In the genomic region with DNA sequence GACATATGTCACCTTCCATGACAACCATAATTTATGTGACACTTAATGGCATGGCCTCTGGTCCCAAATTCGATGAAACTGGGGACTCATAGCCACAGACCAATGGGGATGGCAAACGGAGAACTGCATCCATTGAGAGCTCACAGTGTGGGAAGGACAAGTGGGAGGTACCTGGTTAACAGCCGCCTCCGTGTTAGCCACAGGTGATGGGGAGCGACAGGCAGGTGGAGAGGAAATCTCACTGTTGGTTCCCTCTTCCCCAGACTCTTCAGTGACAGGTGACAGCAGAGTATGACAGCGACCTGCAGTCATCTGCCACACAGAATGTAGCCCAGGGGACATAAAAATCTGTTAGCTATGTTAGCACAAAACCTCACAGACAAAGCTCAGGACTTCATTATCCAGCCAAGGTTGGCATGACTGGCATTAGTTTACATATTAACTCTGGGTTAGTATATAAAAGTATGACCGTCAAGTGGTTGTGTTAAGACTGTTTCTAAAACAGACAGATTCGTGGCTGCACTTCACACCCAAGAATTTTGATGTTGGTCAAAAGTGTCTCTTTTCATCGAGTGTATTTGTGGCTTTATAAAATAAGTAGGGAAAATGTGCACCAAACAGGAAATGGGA, we compare ENCODE assay signal across 16 mouse cellular contexts.
DNase-seq lines count a peak whose midpoint lies in the region; ATAC-seq and TF ChIP-seq lines count a peak whose summit lies in the region.
"Had no signal": no experiment of that assay in that cellular context is flagged by ENCODE, and none has a peak within 500 bp of the region (broad histone marks: within the 10 kb centered on the region; RNA-seq: fewer than 3 reads in every experiment).

No protein-coding gene starts in this region.

- H3K4me1 ChIP-seq in hindbrain, embryonic 13.5 days (replicated peaks) = peaks cover 19% of the 10 kb centered on the region
- H3K4me1 ChIP-seq in hindbrain, embryonic 10.5 days (replicated peaks) = peaks cover 9% of the 10 kb centered on the region; the same call in 1 of the 2 replicates
- H3K4me1 ChIP-seq in kidney, postnatal 0 days (replicated peaks; ENCODE audit: insufficient read depth, low read length) = no peaks in the 10 kb centered on the region
- H3K4me1 ChIP-seq in forebrain, embryonic 15.5 days = peaks cover 9% of the 10 kb centered on the region; the same call in 1 of the 2 replicates
- H3K4me1 ChIP-seq: forebrain, embryonic 12.5 days had no signal

- TF ChIP-seq CTCF in left cerebral cortex, adult 2 months (IDR thresholded peaks at IDR 0.05) = no peak
- TF ChIP-seq CTCF in kidney, postnatal 0 days (IDR thresholded peaks at IDR 0.05; ENCODE audit: low read depth) = no peak

- no peak overlapping the region for H3K4me3 ChIP-seq in hindbrain, embryonic 13.5 days
- no peak overlapping the region for H3K4me3 ChIP-seq in hindbrain, embryonic 10.5 days
- H3K4me3 ChIP-seq in left cerebral cortex, adult 2 months = peak overlapping the region; percentile 55
- H3K4me3 ChIP-seq in kidney, postnatal 0 days (replicated peaks; ENCODE audit: low read depth, low read length) = no peak overlapping the region
- no peak overlapping the region for H3K4me3 ChIP-seq in macrophage (ENCODE audit: inconsistent target)
- no peak overlapping the region for H3K4me3 ChIP-seq in forebrain, embryonic 15.5 days
- H3K4me3 ChIP-seq: forebrain, embryonic 12.5 days; heart, embryonic 15.5 days had no signal

- 79% methylated on average over 9 of the region's 9 CpGs for WGBS in hindbrain, embryonic 13.5 days
- 82% methylated on average over 9 of the region's 9 CpGs for WGBS in hindbrain, embryonic 10.5 days
- 59% methylated on average over 9 of the region's 9 CpGs for WGBS in kidney, postnatal 0 days
- WGBS in macrophage (ENCODE audit: missing documents) = 87% methylated on average over 9 of the region's 9 CpGs
- WGBS in forebrain, embryonic 15.5 days = 87% methylated on average over 9 of the region's 9 CpGs

- H3K4me2 ChIP-seq in hindbrain, embryonic 13.5 days = peak overlapping the region; percentile 4; the same call in 1 of the 2 replicates
- H3K4me2 ChIP-seq in kidney, postnatal 0 days (ENCODE audit: low read length) = peak overlapping the region; percentile 8; the same call in 1 of the 2 replicates
- H3K4me2 ChIP-seq in forebrain, embryonic 15.5 days (replicated peaks) = no peak overlapping the region
- H3K4me2 ChIP-seq: forebrain, embryonic 12.5 days; heart, embryonic 15.5 days had no signal

- no peak for ATAC-seq in hindbrain, embryonic 13.5 days (ENCODE audit: low FRiP score)
- ATAC-seq in kidney, postnatal 0 days (replicated peaks; ENCODE audit: low FRiP score, low read depth) = no peak
- ATAC-seq in forebrain, embryonic 15.5 days (replicated peaks) = no peak
- ATAC-seq: activated CD4-positive, CD25-positive, alpha-beta regulatory T cell, adult 4 months; intestine, embryonic 16.5 days; Patski had no signal

- no peaks in the 10 kb centered on the region for H3K27me3 ChIP-seq in hindbrain, embryonic 13.5 days
- H3K27me3 ChIP-seq in hindbrain, embryonic 10.5 days (ENCODE audit: insufficient read depth, poor library complexity, severe bottlenecking) = no peaks in the 10 kb centered on the region
- H3K27me3 ChIP-seq in kidney, postnatal 0 days (ENCODE audit: insufficient read depth, low read length) = no peaks in the 10 kb centered on the region
- no peaks in the 10 kb centered on the region for H3K27me3 ChIP-seq in forebrain, embryonic 15.5 days
- H3K27me3 ChIP-seq: forebrain, embryonic 12.5 days; heart, embryonic 15.5 days; Patski had no signal

- peaks cover 35% of the 10 kb centered on the region for H3K79me2 ChIP-seq in macrophage (ENCODE audit: inconsistent target)

- intact Hi-C loops in left cerebral cortex, adult 2 months (cut with DNase I) = no loop called here
- intact Hi-C loops in left cerebral cortex, postnatal 25 days (cut with DNase I) = no loop called here

- peaks cover 7% of the 10 kb centered on the region; the same call in 1 of the 2 replicates for H3K36me3 ChIP-seq in hindbrain, embryonic 13.5 days
- no peaks in the 10 kb centered on the region for H3K36me3 ChIP-seq in hindbrain, embryonic 10.5 days
- H3K36me3 ChIP-seq in kidney, postnatal 0 days (ENCODE audit: insufficient read depth, low read length) = no peaks in the 10 kb centered on the region
- no peaks in the 10 kb centered on the region for H3K36me3 ChIP-seq in macrophage (ENCODE audit: inconsistent target)
- H3K36me3 ChIP-seq in forebrain, embryonic 15.5 days = no peaks in the 10 kb centered on the region
- H3K36me3 ChIP-seq: forebrain, embryonic 12.5 days had no signal

- no peak overlapping the region for H3K27ac ChIP-seq in hindbrain, embryonic 13.5 days
- H3K27ac ChIP-seq in hindbrain, embryonic 10.5 days = no peak overlapping the region
- peak overlapping the region; percentile 84 for H3K27ac ChIP-seq in left cerebral cortex, adult 2 months
- H3K27ac ChIP-seq in kidney, postnatal 0 days = no peak overlapping the region
- H3K27ac ChIP-seq in macrophage = 0 out of 2 replicates have a peak overlapping the region, but pooled peaks have one; percentile 89
- no peak overlapping the region for H3K27ac ChIP-seq in forebrain, embryonic 15.5 days (replicated peaks)
- H3K27ac ChIP-seq: forebrain, embryonic 12.5 days; heart, embryonic 15.5 days had no signal

- DNase-seq in hindbrain, embryonic 10.5 days (ENCODE audit: low spot score) = no peak
- no peak for DNase-seq in left cerebral cortex, adult 2 months (ENCODE audit: extremely low spot score in 1 of 2, low spot score in 2 of 2)
- DNase-seq in left cerebral cortex, postnatal 25 days (ENCODE audit: low spot score in 2 of 2) = no peak
- DNase-seq in kidney, postnatal 0 days (ENCODE audit: low spot score) = no peak
- DNase-seq: adrenal gland, postnatal 36 days; cerebellum, adult 9-11 months; layer of hippocampus, adult 9-11 months; midbrain, embryonic 14.5 days had no signal

- no peaks in the 10 kb centered on the region for H3K9me3 ChIP-seq in hindbrain, embryonic 13.5 days
- H3K9me3 ChIP-seq in hindbrain, embryonic 10.5 days = no peaks in the 10 kb centered on the region
- no peaks in the 10 kb centered on the region for H3K9me3 ChIP-seq in kidney, postnatal 0 days (replicated peaks; ENCODE audit: low read length)
- no peaks in the 10 kb centered on the region for H3K9me3 ChIP-seq in forebrain, embryonic 15.5 days
- H3K9me3 ChIP-seq: forebrain, embryonic 12.5 days; heart, embryonic 15.5 days had no signal

- no peak overlapping the region for H3K9ac ChIP-seq in hindbrain, embryonic 13.5 days
- no peak overlapping the region for H3K9ac ChIP-seq in kidney, postnatal 0 days (ENCODE audit: low read depth, low read length)
- H3K9ac ChIP-seq in forebrain, embryonic 15.5 days (replicated peaks) = no peak overlapping the region
- H3K9ac ChIP-seq: forebrain, embryonic 12.5 days; heart, embryonic 15.5 days had no signal

Comparison
In these comparisons a context has a peak if more than half of its experiments do, and no peak if none do; other contexts are left out.
1. H3K27ac ChIP-seq: peak in left cerebral cortex, adult 2 months (single experiment) and macrophage (single experiment); none in hindbrain, embryonic 13.5 days (single experiment), hindbrain, embryonic 10.5 days (single experiment), kidney, postnatal 0 days (single experiment) and forebrain, embryonic 15.5 days (single experiment).